Mouse (Mus musculus) natural killer cell, adult 2 months (primary cell): ENCODE results near the gene Zbtb48.

ENCODE experiments used
- DNase-seq, 2 experiments: peaks; one replicate each; pipeline ENCODE4 v3.0.0; 2022; ENCODE audit warnings: low spot score in 2 of 2

Zbtb48 gene

GRCm38 (mm10) chr4:152002063-152002462, 25.4 kb downstream of the Zbtb48 start:
- no peak for DNase-seq

- no peak for DNase-seq
Measured at GRCm38 (mm10) chr4:152001335-152001734, 26.1 kb downstream of the Zbtb48 start.

DNA sequence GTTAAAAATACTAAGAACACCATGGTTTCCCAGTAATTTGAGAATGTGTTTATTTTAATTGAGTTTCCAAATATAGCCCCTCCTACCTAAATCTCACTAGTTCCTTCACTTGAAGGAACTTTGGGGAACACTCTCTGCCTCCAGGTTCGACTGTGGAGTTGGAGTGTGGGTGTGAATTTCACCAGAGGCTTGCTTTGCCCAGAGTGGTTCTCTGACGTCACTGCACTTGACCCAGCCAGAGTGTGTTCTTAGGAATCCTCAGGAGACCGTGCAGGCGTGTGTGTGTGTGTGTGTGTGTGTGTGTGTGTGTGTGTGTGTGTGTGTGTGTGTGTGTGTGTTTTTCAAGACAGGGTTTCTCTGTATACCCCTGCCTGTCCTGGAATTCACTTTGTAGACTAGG, 26.6 kb downstream of the Zbtb48 start:
- DNase-seq: no peak

GRCm38 (mm10) chr4:151999481-151999880, 28.0 kb downstream of the Zbtb48 start:
- no peak for DNase-seq

GRCm38 (mm10) chr4:151997701-151998100, 29.8 kb downstream of the Zbtb48 start:
- no peak for DNase-seq

- DNase-seq: no peak
Measured at GRCm38 (mm10) chr4:151996951-151997222, 30.6 kb downstream of the Zbtb48 start.

- peak; percentile 97 to 98 for DNase-seq
Measured at GRCm38 (mm10) chr4:151996173-151996950, 31.1 kb downstream of the Zbtb48 start, which contains the start of gene Phf13. Gene Phf13 (minus strand): TSS chr4:151996258.

GRCm38 (mm10) chr4:151995371-151996172, 31.9 kb downstream of the Zbtb48 start:
- no peak for DNase-seq

DNA sequence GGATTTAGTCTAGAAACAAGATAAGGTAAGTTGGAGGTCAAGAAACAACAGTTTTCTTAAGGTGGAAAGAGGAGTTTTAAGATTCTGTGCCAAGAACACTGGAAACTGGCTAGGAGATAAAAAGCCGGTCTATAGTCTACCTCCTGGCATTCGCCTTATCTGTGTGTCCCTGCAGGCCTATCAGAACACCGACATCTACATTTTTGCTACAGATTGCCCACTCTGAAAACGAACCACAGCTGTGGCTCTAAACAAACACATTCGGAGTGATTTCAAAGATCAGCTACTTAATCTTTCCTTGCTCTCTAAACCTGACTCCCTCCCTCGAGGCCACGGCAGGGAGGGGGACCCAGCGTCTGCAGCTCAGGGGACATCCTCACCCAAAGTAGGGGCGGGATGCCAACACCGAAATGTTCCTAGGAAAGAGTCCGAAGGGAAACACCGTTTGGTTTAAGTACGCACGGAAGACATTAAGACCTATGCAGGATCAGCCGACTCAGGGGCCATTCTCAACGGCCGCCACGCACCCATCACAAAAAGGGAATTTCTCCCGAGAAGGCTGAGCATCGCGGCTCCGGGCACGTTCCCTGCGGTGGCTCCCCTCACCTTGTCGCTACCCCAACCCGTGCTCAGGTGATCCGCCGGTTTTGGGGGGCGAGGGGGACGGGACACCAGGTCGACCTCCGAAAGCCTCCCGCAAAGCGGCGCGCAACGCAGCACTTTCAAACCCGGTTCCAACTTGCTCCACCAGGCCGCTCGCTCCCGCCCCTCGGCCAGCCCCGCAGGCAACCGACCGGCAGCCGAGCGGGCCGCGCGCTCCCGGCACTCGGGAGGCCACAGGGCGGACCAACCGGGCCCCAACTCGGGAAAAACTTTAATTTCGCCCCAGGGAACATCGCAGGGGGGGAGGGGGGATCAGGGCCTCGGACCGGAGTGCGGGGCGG, 33.0 kb downstream of the Zbtb48 start:
- DNase-seq: no peak

- no peak for DNase-seq
Measured at GRCm38 (mm10) chr4:151993035-151993434, 34.4 kb downstream of the Zbtb48 start.

DNA sequence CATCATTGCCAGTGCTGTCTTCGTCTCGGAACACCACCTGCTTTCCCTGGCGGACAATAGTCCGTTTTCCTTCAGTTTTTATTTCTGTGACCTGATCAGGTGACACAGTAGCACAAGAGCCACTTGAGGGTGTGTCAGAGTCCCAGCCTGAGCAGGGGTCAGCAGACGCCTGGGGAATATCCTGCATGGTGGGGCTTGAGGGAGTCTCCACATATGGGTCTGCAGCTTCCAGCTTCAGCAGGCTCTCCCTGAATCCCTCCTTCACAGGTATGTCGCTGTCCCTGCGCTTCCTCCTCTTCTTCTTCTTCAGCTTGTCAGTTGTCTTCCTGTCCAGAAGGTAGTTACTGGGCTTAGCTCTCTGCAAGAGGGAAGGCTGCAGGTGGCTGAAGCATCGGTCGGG, 35.4 kb downstream of the Zbtb48 start:
- DNase-seq: no peak

DNA sequence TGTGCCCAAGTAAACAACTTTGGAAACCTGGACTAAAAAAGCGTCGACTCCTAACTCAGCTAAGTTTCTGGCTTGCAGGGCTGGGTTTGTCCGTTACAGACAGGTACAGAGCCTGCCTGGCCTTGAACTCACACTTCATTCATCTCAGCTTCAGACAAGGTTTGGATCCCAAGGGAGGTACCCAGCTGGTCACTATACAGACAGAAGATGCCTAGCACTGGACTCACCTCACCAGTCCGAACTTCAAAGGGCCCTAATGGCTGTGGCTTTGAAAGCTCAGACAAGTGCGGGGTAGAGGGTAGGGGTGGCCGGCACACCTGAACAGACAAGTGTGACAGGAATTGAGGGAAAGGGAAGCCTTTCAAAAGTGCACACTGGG, 38.4 kb downstream of the Zbtb48 start:
- DNase-seq: no peak

- DNase-seq: peak; percentile 64 to 72
Measured at GRCm38 (mm10) chr4:151988342-151989109, 38.9 kb downstream of the Zbtb48 start, which contains the start of gene Thap3. Gene Thap3 (minus strand): TSS chr4:151988997.

- DNase-seq: no peak
Measured at GRCm38 (mm10) chr4:151988014-151988341, 39.5 kb downstream of the Zbtb48 start.

- DNase-seq: no peak
Measured at GRCm38 (mm10) chr4:151986650-151987049, 40.8 kb downstream of the Zbtb48 start.

- peak; percentile 30 to 36 for DNase-seq
Measured at GRCm38 (mm10) chr4:151985886-151986285, 41.6 kb downstream of the Zbtb48 start.

DNA sequence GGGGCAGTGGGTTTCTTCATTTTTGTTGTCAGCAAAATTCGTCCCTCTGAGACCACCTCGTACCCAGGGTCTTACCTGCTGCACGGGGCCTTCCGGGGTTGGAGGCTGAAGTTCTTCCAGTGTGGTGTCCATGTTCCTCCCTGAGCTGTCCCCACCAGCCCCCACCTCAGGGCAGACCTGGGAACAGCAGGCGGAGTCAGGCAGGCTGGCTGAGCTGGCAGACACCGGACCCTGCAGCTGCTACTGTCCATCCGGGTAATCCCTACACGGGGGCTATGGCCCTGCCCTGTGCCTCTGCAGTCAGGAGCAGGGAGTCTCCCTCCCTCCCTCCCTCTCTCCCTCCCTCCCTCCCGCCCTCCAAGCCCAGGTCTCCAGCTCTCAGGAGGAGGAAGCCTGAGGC, 43.9 kb downstream of the Zbtb48 start:
- DNase-seq: no peak

GRCm38 (mm10) chr4:151983043-151983442, 44.4 kb downstream of the Zbtb48 start:
- no peak for DNase-seq

DNA sequence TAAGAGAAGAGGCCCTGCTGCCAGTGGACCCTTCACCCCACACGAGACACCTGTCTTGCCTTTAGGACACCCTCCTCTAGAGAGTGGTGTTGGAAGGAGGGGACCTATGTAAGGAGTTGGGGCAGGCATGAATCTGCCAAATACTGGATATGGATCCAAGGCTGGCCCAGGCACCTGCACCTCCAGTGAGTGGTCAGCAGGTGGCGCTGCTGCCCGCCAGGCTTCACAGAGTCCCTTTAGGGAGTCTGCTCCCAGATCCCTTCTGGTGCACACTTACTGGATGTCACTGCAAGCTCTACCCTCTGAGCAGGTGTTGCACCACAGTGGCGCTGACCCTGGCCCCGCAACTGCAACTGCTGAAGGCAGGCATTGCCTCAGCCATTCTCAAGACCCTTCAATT, 46.1 kb downstream of the Zbtb48 start:
- peak; percentile 61 to 74 for DNase-seq

- no peak for DNase-seq
Measured at GRCm38 (mm10) chr4:151980699-151981098, 46.8 kb downstream of the Zbtb48 start.

GRCm38 (mm10) chr4:151977748-151978147, 49.7 kb downstream of the Zbtb48 start:
- peak; percentile 67 to 83 for DNase-seq
